Comparison of ENCODE assay signal across 19 mouse cellular contexts in genomic region chr12:84834773-84835172, GRCm38 (mm10). TPM values are rescaled to one million over a fixed set of nuclear protein-coding genes. Genes with fewer than 3 reads are reported as not detected.
"Had no signal": no experiment of that assay in that cellular context is flagged by ENCODE, and none has a peak within 500 bp of the region (broad histone marks: within the 10 kb centered on the region; RNA-seq: fewer than 3 reads in every experiment).

No protein-coding gene starts in this region.

- H3K27me3 ChIP-seq: midbrain, embryonic 12.5 days; midbrain, embryonic 15.5 days; neural tube, embryonic 12.5 days; neural tube, embryonic 15.5 days had no signal

- DNase-seq: kidney, adult 18-20 months; kidney, adult 9 months; kidney, postnatal 25 days; layer of hippocampus, postnatal 36 days; liver, embryonic 13.5 days; right cerebral cortex, adult 18-20 months; right cerebral cortex, postnatal 25 days; thymus, adult 18-20 months; thymus, postnatal 14 days; thymus, postnatal 4 days had no signal

- ATAC-seq: hindbrain, postnatal 0 days; inflammation-experienced regulatory T-cells, adult 6 months; midbrain, embryonic 15.5 days had no signal

- H3K27ac ChIP-seq: hindbrain, embryonic 14.5 days; hindbrain, postnatal 0 days; left cerebral cortex, adult 2 months; liver, embryonic 13.5 days; macrophage; midbrain, embryonic 12.5 days; midbrain, embryonic 15.5 days; neural tube, embryonic 12.5 days; neural tube, embryonic 15.5 days had no signal

- H3K4me1 ChIP-seq: midbrain, embryonic 12.5 days; midbrain, embryonic 15.5 days; neural tube, embryonic 12.5 days; neural tube, embryonic 15.5 days had no signal

- H3K4me2 ChIP-seq: hindbrain, embryonic 14.5 days; liver, embryonic 13.5 days; midbrain, embryonic 12.5 days; midbrain, embryonic 15.5 days; neural tube, embryonic 12.5 days; neural tube, embryonic 15.5 days had no signal

- H3K36me3 ChIP-seq: liver, embryonic 13.5 days; midbrain, embryonic 12.5 days; midbrain, embryonic 15.5 days; neural tube, embryonic 12.5 days; neural tube, embryonic 15.5 days had no signal

- H3K9ac ChIP-seq: hindbrain, embryonic 14.5 days; liver, embryonic 13.5 days; midbrain, embryonic 12.5 days; midbrain, embryonic 15.5 days; neural tube, embryonic 12.5 days; neural tube, embryonic 15.5 days had no signal

- H3K4me3 ChIP-seq: left cerebral cortex, adult 2 months; liver, embryonic 13.5 days; midbrain, embryonic 12.5 days; midbrain, embryonic 15.5 days; neural tube, embryonic 12.5 days; neural tube, embryonic 15.5 days had no signal

- H3K9me3 ChIP-seq: liver, embryonic 13.5 days; midbrain, embryonic 12.5 days; midbrain, embryonic 15.5 days; neural tube, embryonic 12.5 days; neural tube, embryonic 15.5 days had no signal

RNA-seq across cellular contexts. Expression of gene Ltbp2, which starts 41.6 kb away (rescaled TPM):
- polyA plus RNA-seq: inflammation-experienced regulatory T-cells, adult 6 months had no signal
